Mouse (Mus musculus): Measurements from ENCODE around the gene Stk39. TPM values are rescaled to one million over a fixed set of nuclear protein-coding genes. Genes with fewer than 3 reads are reported as not detected.

The Stk39 gene
- polyA plus RNA-seq, 1 experiment from 2014 or later = 29.0 TPM

DNA sequence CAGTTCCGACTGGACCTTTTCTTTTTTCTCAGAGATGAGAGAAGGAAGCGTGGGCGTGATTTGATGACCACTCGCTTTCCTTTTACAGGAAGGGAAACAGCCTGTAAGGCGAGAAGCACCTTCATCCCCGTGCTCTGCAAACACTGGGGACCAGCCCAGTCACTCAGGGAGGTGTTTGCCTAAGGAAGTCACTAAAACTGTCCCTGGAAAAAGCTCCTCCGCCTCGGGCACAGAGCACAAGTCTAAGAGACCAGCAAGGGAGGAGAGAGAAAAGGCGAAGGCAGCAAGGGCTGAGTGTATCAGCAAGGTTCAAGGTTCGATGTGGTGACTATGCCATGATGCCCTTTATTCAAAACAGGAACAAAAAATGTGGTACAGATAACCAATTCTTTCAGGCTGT, 35.8 kb downstream of the Stk39 start:
- Histone ChIP-seq H3K9ac (ENCODE audit: low read depth, low read length) (no peak overlapping the region), H3K4me3 (replicated peaks; ENCODE audit: low read depth, low read length) (no peak overlapping the region), H3K4me1 (replicated peaks; ENCODE audit: insufficient read depth, low read length) (peaks cover 17% of the 10 kb centered on the region), H3K27ac (no peak overlapping the region), H3K27me3 (ENCODE audit: insufficient read depth, low read length) (no peaks in the 10 kb centered on the region), H3K36me3 (ENCODE audit: insufficient read depth, low read length) (peaks cover 3% of the 10 kb centered on the region; the same call in 1 of the 2 replicates), H3K9me3 (replicated peaks; ENCODE audit: low read length) (no peaks in the 10 kb centered on the region), H3K4me2 (ENCODE audit: low read length) (peak overlapping the region; percentile 34)
- WGBS = 14% methylated on average over 10 of the region's 10 CpGs
- DNase-seq (ENCODE audit: low spot score) (no peak), ATAC-seq (replicated peaks; ENCODE audit: low FRiP score, low read depth) (no peak)
- TF ChIP-seq CTCF (IDR thresholded peaks at IDR 0.05; ENCODE audit: low read depth) = no peak

DNA sequence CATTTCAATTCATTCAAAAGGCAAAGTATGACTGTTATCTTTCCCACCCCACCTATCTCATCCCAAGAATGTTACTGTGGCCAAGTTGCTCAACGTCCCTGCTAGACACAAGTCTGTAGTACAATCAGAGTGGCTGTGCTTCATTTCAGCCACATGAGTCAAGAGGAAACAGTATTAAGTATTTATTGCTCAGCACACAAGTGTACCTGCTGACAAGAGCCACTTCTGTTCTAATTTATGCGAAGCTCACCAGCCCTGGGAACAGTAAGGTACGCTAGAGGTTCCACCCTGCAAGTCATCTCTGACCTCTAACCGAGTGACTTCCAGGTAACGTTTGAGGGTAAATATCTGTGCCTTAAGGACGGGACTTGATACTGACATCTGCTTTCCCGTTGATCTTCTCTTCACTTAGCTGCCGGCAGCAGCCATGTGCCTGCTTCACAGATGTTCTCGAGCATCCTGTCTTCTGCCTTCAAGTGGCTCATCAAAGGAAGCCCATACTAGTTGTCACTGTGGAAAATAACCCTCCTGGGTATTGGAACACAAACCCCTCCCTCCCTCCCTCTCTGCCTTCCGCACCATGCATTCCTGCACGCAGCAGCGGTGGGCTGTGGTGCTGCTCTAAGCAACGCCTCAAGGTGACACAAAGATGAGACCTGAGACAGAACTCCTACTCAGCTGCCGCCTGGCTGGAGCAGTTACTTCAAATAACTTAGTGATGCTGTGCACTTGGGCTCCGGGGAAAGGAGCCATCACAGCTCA, 36.4 kb downstream of the Stk39 start:
- WGBS = 18% methylated on average over 15 of the region's 15 CpGs
- DNase-seq (ENCODE audit: low spot score) = no peak
- Histone ChIP-seq H3K4me2 (ENCODE audit: low read length) (peak overlapping the region; percentile 34), H3K27ac (no peak overlapping the region), H3K9ac (ENCODE audit: low read depth, low read length) (no peak overlapping the region), H3K9me3 (replicated peaks; ENCODE audit: low read length) (no peaks in the 10 kb centered on the region), H3K4me3 (replicated peaks; ENCODE audit: low read depth, low read length) (no peak overlapping the region), H3K27me3 (ENCODE audit: insufficient read depth, low read length) (no peaks in the 10 kb centered on the region), H3K4me1 (replicated peaks; ENCODE audit: insufficient read depth, low read length) (peaks cover 17% of the 10 kb centered on the region), H3K36me3 (ENCODE audit: insufficient read depth, low read length) (peaks cover 3% of the 10 kb centered on the region; the same call in 1 of the 2 replicates)
- ATAC-seq (replicated peaks; ENCODE audit: low FRiP score, low read depth) = peak; percentile 49; the same call in 1 of the 2 replicates
- TF ChIP-seq CTCF (IDR thresholded peaks at IDR 0.05; ENCODE audit: low read depth) = no peak

DNA sequence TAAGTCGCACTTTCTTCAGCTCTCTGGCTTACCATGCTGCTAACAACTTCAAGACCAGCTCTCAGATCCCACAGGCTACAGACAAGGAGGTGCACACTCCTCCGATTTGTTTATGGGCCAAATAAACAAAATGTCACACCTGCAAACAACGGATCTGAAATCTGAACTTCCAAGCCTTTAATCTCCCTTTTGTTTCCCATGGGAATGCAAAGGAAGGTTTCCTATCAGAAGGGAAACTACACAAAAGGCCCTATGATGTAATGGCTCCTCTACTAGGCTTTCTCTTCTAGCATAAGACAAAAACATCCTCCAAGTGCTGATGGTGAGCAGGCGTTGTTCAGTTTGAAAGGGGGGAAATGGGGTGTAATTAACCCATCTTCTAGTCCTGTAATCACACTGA, 37.1 kb downstream of the Stk39 start:
- ATAC-seq (replicated peaks; ENCODE audit: low FRiP score, low read depth) (no peak), DNase-seq (ENCODE audit: low spot score) (no peak)
- WGBS = 29% methylated on average over 4 of the region's 4 CpGs
- Histone ChIP-seq H3K4me3 (replicated peaks; ENCODE audit: low read depth, low read length) (no peak overlapping the region), H3K9ac (ENCODE audit: low read depth, low read length) (no peak overlapping the region), H3K36me3 (ENCODE audit: insufficient read depth, low read length) (peaks cover 3% of the 10 kb centered on the region; the same call in 1 of the 2 replicates), H3K4me1 (replicated peaks; ENCODE audit: insufficient read depth, low read length) (peaks cover 17% of the 10 kb centered on the region), H3K4me2 (ENCODE audit: low read length) (no peak overlapping the region), H3K27ac (no peak overlapping the region), H3K9me3 (replicated peaks; ENCODE audit: low read length) (no peaks in the 10 kb centered on the region), H3K27me3 (ENCODE audit: insufficient read depth, low read length) (no peaks in the 10 kb centered on the region)
- TF ChIP-seq CTCF (IDR thresholded peaks at IDR 0.05; ENCODE audit: low read depth) = no peak

GRCm38 (mm10) chr2:68434576-68434975, 37.5 kb downstream of the Stk39 start:
- TF ChIP-seq CTCF (IDR thresholded peaks at IDR 0.05; ENCODE audit: low read depth) = no peak
- no peak overlapping the region for H3K4me3 ChIP-seq (replicated peaks; ENCODE audit: low read depth, low read length)
- no peak overlapping the region for H3K4me2 ChIP-seq (ENCODE audit: low read length)
- H3K27ac ChIP-seq = no peak overlapping the region
- H3K4me1 ChIP-seq (replicated peaks; ENCODE audit: insufficient read depth, low read length) = peaks cover 17% of the 10 kb centered on the region
- H3K36me3 ChIP-seq (ENCODE audit: insufficient read depth, low read length) = no peaks in the 10 kb centered on the region
- no peak for ATAC-seq (replicated peaks; ENCODE audit: low FRiP score, low read depth)
- WGBS = 34% methylated on average over 5 of the region's 5 CpGs
- no peak overlapping the region for H3K9ac ChIP-seq (ENCODE audit: low read depth, low read length)
- no peak for DNase-seq (ENCODE audit: low spot score)
- H3K9me3 ChIP-seq (replicated peaks; ENCODE audit: low read length) = no peaks in the 10 kb centered on the region
- H3K27me3 ChIP-seq (ENCODE audit: insufficient read depth, low read length) = no peaks in the 10 kb centered on the region

GRCm38 (mm10) chr2:68433736-68434312, 38.2 kb downstream of the Stk39 start:
- WGBS = 53% methylated on average over 9 of the region's 9 CpGs
- no peak overlapping the region for H3K9ac ChIP-seq (ENCODE audit: low read depth, low read length)

DNA sequence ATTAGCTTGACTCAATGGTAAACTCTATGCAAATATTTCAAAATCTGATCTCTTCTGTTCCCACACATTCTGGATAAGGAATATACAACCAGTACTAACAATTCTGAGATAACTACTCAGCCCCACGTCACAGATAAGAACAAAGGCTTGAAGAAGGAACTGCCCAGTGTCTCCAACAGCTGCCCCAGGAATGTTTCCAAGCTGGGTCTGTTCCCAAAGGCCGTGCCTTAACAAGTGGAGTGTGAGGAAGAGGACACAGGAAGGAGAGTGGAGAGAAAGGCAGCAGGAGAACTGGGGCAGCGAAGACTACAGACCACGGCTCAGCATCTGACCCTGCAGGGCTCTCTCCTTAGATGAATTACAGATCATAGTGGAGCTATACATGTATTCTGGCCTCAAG, 39.2 kb downstream of the Stk39 start:
- Histone ChIP-seq H3K27ac (no peak overlapping the region), H3K27me3 (ENCODE audit: insufficient read depth, low read length) (no peaks in the 10 kb centered on the region), H3K9me3 (replicated peaks; ENCODE audit: low read length) (no peaks in the 10 kb centered on the region), H3K36me3 (ENCODE audit: insufficient read depth, low read length) (no peaks in the 10 kb centered on the region), H3K4me2 (ENCODE audit: low read length) (no peak overlapping the region), H3K9ac (ENCODE audit: low read depth, low read length) (no peak overlapping the region), H3K4me3 (replicated peaks; ENCODE audit: low read depth, low read length) (no peak overlapping the region), H3K4me1 (replicated peaks; ENCODE audit: insufficient read depth, low read length) (peaks cover 17% of the 10 kb centered on the region)
- WGBS = 69% methylated on average over 4 of the region's 4 CpGs
- ATAC-seq (replicated peaks; ENCODE audit: low FRiP score, low read depth) (no peak), DNase-seq (ENCODE audit: low spot score) (no peak)
- no peak for TF ChIP-seq CTCF (IDR thresholded peaks at IDR 0.05; ENCODE audit: low read depth)

More at GRCm38 (mm10) chr2:68433736-68434312, 38.2 kb downstream of the Stk39 start:
- TF ChIP-seq CTCF (IDR thresholded peaks at IDR 0.05; ENCODE audit: low read depth) = no peak
- no peak overlapping the region for H3K4me2 ChIP-seq (ENCODE audit: low read length)
- no peak overlapping the region for H3K4me3 ChIP-seq (replicated peaks; ENCODE audit: low read depth, low read length)
- no peak overlapping the region for H3K27ac ChIP-seq
- peaks cover 17% of the 10 kb centered on the region for H3K4me1 ChIP-seq (replicated peaks; ENCODE audit: insufficient read depth, low read length)
- ATAC-seq (replicated peaks; ENCODE audit: low FRiP score, low read depth) (peak; percentile 86), DNase-seq (ENCODE audit: low spot score) (peak; percentile 63)
- no peaks in the 10 kb centered on the region for H3K36me3 ChIP-seq (ENCODE audit: insufficient read depth, low read length)
- H3K27me3 ChIP-seq (ENCODE audit: insufficient read depth, low read length) = no peaks in the 10 kb centered on the region
- H3K9me3 ChIP-seq (replicated peaks; ENCODE audit: low read length) = no peaks in the 10 kb centered on the region

Measured in kidney, postnatal 0 days (tissue).